Mouse (Mus musculus) testis, postnatal 10 days (tissue): ENCODE data around the gene Rnf43.

Experiments used
- DNase-seq: peaks from one replicate; pipeline ENCODE4 v3.0.0; 2021; ENCODE audit warnings: low spot score

Rnf43 gene

DNA sequence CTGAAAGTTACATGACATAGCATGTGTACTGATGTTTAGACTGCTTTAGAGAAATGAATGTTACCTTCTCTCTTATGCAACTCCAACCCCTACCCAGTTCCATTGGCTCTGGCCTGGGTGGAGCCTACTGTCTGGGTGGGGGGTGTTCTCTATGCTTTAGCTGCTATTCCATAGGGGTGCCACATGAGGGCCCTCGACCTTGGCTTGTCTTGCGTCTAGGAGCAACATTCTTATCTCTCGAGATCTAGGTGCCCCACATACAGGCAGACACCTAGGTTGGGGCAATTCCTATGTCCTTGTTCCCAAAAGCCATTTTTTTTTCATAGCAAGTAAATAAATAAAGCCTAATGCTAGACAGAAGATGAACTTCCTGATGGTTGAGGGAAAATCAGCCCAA is 97.1 kb downstream of the Rnf43 start:
- no peak for DNase-seq

DNA sequence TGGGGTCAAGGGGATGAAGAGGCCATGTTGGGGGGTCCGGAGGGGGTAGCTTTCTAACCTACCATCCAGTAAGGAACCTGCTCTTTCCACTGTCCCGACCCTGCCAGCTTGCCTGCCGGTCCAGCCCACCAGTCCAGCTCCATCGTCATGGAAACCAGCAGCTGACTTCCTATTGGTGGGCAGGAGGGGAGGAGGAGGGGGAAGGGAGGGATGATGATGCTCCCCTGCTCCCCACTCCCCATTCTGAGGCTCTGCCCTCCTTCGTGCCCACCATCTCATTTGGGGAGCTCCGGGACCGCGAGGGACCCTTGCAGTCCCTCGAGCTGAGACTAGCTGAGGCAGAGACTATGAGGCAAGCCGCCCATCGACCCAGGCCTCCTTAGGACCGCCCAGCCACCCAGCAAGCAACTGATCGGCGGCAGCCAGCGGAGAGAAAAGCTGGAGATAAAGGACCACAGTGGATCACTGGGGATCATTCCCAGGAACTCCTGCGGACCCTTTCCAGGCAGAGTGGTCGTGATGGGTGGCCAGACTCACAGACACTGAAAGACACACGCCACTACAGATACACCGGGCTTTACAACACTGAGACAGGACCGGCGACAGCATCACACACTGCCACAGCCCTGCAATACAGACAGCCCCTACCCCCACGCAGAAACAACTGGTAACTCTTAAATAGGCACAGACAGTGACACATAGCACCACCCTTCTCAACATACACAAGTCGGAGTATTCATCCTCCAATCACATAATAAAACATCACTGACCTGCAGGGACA is 98.0 kb downstream of the Rnf43 start, which contains the start of gene Tspoap1:
TSS of gene Tspoap1 (plus strand) at position 241 of the 781 bp plus-strand sequence.
- no peak for DNase-seq

DNA sequence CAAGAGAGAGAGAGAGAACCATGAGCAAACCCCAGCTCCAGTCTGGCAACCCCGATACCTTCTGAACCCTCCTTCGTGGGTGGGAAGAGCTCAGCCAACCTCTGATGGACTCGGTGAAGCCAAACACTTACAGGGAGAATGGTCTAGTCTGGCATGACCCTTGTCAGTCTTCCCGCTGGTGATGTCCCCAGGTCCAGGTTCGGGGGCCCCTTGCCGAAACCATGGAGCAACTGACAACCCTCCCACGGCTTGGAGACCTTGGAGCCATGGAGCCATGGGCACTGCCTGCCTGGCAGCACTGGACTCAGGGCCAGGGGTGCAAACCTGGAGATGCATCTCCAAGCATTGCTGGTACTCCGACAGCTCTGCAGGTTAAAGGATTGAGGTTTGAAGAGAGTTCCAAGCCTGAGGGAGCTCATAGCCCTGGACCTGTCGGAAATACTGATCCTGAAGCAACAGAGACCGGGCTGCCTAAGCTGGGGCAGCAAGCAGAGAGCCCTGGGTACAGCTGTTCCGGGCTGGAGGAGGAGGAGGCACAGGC is 98.7 kb downstream of the Rnf43 start:
- no peak for DNase-seq

DNA sequence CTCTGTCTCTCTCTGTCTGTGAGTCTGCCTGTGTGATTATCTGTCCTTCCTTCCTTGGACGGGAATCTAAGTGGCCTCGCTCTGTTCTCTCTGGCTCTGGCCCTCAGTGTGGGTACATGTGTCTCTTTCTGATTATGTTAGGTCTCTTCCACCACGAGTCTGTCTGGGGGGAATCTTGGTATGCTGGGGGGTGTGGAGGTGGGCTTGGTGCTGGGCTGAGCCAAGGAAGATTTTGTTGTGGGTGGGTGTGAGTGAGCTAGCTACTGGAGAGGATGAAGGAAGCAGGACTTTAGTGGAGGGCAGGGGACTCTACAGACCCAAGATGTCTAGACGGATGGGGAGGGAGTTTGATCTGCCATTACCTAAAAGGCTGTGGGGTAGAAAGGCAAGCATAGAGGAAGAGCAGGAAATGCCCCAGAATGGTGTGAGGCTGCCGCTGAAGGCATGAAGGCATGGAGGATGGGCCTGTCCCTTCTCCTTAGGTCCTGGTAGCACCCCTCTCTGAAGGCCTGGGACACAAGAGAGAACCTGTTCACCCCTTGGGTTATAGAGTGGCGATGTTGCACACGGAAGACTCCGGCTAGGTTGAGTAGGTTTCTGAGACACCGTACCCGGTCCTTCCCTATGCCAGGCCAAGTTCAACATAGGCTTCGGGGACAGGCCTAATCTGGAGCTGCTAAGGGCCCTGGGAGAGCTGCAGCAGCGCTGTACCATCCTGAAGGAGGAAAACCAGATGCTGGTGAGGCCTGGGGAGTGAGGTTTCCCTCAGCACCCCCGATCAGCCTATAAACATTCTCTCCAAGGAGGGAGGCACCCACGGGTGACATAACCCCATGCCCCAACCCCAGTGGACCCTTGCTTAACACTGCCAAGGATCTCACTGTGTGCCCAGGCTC is 99.5 kb downstream of the Rnf43 start:
- no peak for DNase-seq

DNA sequence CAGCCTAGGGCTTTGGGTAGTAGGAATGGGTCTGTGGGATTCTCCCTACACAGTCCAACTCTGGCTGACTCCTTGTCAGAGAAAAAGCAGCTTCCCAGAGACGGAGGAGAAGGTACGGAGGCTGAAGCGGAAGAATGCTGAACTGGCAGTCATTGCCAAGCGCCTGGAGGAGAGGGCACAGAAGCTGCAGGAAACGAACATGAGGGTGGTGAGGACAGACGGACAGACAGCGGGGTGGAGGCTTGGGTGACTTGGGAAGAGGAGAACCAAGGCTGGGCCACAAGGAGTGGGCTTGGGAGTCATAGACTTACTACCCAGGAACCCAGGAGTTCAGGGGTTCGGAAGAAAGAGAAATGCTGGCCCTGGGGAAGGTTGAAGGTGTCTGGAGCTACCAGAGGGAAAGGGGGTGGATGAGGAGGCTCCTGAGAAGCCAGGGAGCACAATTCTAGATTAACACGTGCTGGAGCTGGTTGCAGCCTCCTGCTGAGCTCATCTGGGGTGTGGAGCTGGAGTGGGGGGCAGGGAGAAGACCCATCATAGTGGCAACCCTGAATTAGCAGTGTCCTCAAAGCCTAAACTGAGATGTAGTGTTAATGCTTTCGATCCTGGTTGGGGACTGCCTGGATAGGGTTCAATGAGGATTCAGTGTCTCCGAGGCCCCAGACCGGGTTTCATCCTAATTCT is 100.3 kb downstream of the Rnf43 start:
- no peak for DNase-seq

DNA sequence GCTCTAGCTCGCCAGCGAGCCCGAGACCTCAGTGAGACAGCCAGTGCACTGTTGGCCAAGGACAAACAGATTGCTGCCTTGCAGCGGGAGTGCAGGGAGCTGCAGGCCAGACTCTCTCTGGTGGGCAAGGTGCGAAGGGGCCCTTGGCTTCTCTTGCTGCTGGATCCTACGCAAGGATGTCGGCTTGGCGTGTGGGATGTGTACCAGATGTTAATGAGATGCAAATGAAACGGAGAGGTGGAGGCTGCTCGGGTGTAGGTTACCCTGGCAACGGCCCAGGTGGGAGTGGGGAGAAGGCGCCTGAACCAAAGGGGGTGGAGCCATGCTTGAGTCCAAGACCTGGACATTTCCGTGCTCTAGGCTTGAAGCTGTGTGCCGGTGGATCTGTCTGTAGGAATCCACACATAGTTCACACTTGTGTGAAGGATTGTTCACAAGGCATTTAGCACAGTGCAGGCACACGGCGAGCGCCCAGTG is 101.0 kb downstream of the Rnf43 start:
- DNase-seq, result peak; percentile 68

DNA sequence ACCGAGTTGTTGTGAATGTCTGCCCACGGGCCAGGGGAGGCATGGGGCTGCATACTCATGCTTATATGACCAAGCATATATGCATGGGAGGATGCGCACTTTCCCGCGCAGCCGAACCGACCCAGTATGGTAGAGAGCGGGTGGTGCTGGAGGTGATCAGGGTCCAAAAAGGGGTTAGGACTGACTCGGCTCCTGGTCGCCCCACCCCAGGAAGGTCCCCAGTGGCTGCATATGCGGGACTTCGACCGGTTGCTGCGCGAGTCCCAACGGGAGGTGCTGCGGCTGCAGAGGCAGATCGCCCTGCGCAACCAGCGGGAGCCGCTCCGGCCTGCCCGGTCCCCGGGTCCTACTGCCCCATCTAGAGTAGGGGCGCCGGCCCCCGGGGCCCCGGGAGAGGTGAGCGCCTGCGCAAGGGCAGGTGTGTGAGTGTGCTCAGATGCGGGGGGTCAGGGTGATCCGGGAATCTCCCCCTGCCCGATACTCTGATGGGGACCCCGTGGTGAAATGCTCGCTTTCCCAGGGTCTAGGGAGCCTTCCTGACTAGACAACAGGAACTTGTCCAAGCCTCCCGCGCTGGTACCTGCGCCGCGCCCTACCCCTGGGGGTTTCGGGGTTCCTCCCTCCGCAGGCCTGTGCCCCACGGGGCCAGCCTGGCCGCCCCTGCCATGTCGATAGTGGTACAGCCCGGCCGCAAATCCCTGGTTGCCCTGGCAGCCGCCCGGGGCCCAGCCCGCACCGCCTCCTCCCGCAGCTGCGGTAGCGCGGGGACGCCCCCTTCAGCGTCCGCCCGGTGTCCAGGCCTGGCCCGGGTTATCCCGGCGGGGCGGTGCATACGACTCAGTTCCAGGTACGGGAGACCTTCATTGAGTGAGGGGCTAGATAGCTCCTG is 101.7 kb downstream of the Rnf43 start:
- no peak for DNase-seq

DNA sequence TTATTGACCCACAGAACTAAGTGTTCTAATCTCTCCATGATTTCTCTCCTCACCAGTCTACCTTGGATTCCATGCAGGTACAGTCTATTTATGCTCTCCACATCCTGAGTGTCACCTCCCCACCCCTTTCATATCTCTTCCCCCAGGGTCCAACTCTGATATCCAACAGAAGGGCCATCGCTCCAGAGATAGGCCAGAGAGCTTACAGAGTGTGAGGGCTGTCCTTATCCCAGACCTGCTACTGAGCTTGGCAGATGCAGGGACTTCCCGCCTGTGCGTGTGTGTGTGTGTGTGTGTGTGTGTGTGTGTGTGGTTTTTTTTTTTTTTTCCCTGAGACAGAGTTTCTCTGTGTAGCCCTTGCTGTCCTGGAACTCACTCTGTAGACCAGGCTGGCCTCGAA is 106.2 kb downstream of the Rnf43 start:
- no peak for DNase-seq

DNA sequence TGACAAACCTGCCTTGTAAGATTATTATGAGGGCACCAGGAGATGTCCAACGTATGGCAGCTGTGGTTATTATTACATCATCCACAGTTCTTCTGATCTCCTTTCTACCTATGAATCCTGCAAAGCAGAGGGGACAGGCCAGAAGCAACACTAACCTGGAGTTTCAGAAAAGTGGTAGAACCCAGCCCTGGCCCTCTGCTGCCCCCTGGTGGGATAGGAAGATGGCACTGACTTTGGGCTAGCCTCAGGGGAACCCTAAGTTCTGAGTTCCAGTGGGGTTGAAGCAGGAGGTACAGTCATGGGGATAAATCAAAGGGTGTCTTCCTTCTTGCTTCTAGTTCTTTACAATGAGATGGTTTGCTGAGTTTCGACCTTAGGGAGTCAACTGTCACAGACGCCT is 108.5 kb downstream of the Rnf43 start:
- peak; percentile 89 for DNase-seq

DNA sequence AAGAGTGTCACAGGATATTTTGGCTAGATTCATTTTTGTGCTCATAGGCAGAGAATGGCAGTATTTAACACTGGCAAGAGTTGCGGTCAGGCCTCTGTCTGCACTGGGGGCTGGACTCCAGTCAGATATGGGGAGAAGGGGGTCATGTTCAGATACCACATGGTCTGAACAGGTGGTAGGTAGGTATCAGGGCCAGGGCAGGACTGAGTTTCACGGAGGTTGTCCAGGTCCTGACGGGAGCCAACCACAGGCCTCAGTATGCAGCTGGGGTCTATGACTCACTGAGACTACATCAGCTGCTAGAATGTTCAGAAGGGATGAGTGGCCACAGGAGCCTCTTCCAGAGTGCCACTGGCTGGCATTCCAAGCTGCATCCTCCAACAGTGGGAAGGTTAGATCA is 109.8 kb downstream of the Rnf43 start:
- DNase-seq, result no peak

DNA sequence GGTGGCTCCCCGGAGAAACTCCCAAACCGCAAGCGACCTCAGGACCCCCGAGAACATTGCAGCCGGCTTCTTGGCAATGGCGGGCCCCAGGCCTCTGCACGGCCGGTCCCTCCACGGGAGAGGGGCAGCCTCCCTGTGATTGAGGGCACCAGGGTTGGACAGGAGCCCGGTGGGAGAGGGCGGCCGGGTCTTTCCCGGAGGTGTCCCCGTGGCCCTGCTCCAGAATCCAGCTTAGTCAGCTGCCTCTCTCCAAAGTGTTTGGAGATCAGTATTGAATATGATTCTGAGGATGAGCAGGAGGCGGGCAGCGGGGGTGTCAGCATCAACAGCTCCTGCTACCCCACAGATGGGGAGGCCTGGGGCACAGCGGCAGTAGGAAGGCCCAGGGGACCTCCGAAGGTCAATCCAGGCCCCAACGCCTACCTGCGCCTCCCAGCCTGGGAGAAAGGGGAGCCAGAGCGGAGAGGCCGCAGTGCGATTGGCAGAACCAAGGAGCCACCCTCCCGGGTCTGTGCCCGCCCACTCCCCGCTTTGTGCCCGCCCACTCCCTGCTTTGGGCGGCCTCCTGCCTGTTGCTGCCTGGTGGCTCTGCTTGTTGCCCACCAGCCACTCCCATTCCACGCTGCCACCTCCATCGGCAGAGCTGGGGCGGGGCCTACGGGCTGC is 115.7 kb downstream of the Rnf43 start:
- peak; percentile 78 for DNase-seq

DNA sequence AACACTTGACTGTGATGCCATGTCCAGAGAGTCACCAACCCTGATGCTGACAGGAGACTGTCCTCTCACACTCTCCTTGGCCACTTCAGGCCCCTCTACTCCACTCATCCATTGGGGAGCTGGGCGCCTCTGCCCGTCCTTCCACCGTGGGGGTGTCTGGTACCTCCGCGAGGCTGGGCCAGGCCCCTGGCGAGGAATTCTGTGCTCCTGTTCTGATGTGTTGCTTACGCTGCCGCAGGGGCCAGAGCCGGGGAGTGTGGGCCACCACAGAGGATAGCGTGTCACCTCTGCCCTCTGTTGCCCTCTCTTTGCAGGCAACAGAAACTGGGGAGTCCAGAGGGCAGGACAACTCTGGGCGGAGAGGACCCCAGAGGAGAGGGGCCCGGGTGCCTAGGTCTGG is 116.4 kb downstream of the Rnf43 start:
- DNase-seq, result no peak

DNA sequence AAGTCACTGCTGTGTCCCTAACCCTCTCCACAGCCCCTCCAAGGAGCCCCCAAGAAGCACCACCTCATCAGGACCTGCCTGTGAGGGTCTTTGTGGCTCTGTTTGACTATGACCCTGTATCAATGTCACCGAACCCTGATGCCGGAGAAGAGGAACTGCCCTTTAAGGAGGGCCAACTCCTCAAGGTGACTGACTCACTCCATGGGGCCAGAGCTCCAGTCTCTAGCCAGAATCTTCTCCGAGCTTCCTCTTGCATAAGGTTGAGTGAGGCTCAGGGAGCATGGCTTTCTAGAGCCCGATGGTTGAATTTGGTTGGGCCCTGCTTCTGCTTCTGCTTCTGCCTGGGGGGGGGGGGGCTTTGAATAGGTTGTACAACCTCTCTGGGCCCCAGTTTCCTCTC is 116.9 kb downstream of the Rnf43 start:
- no peak for DNase-seq

DNA sequence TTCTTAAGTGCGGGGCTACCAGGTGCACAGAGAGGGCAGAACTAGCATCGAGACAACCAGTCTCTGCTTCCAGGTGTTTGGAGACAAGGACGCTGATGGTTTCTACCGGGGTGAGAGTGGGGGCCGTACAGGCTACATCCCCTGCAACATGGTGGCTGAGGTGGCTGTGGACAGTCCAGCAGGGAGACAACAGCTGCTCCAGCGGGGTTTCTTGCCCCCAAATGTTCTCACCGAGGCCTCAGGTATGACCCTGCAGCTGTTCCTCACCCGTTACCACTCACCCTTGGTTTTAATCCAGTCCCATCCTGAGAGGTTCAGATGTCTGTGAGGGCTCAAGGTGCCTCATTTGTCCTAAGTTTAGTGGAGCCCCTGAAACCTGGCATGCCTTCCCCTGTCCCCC is 117.6 kb downstream of the Rnf43 start:
- DNase-seq, result no peak
